Mouse (Mus musculus) stomach, postnatal 0 days (tissue): ENCODE results near the gene Samd13. TPM values are rescaled to one million over a fixed set of nuclear protein-coding genes. Genes with fewer than 3 reads are reported as not detected.

ENCODE experiments used
- ATAC-seq: fragments of 200-750 bp; cut with Nextera tagmentation; 2 replicates; pipeline ENCODE4 v1.8.0; 2017; ENCODE audit not compliant: low FRiP score, low TSS enrichment
- DNase-seq: peaks from one replicate; pipeline ENCODE4 v3.0.0-alpha.2; 2016; ENCODE audit warnings: low spot score
- H3K27ac ChIP-seq: fragments of 300-500 bp; sonication (generic); replicated peaks from 2 replicates; pipeline ENCODE4 v1.5.1; 2014; ENCODE audit warnings: mild to moderate bottlenecking, control low read depth
- H3K27me3 ChIP-seq: fragments of 300-500 bp; sonication (generic); 2 replicates; pipeline ENCODE4 v1.6.1; 2014; ENCODE audit warnings: low read length; ENCODE audit not compliant: control insufficient read depth, insufficient read depth
- H3K36me3 ChIP-seq: fragments of 300-500 bp; sonication (generic); 2 replicates; pipeline ENCODE4 v1.6.1; 2014; ENCODE audit warnings: low read length, mixed read lengths; ENCODE audit not compliant: control insufficient read depth, insufficient read depth
- H3K4me1 ChIP-seq: fragments of 300-500 bp; sonication (generic); replicated peaks from 2 replicates; pipeline ENCODE4 v1.6.1; 2014; ENCODE audit warnings: antibody characterized with exemption; ENCODE audit not compliant: control insufficient read depth, insufficient read depth
- H3K4me2 ChIP-seq: fragments of 300-500 bp; sonication (generic); replicated peaks from 2 replicates; pipeline ENCODE4 v1.6.1; 2014; ENCODE audit warnings: low read depth, mild to moderate bottlenecking, control low read depth, moderate library complexity
- H3K4me3 ChIP-seq: fragments of 300-500 bp; sonication (generic); 2 replicates; pipeline ENCODE4 v1.5.1; 2014; ENCODE audit warnings: low read depth, low read length, control low read depth
- H3K9ac ChIP-seq: fragments of 300-500 bp; sonication (generic); 2 replicates; pipeline ENCODE4 v1.6.1; 2014; ENCODE audit warnings: mild to moderate bottlenecking, low read length, control low read depth, mixed read lengths
- H3K9me3 ChIP-seq: fragments of 300-500 bp; sonication (generic); 2 replicates; pipeline ENCODE4 v1.6.1; 2016; ENCODE audit warnings: low read length; ENCODE audit not compliant: control insufficient read depth
- CTCF ChIP-seq: IDR thresholded peaks from 2 replicates; pipeline ENCODE4 v1.5.1; 2016; ENCODE audit warnings: antibody characterized with exemption, low read depth, mild to moderate bottlenecking, moderate library complexity
- EP300 ChIP-seq: optimal IDR thresholded peaks from 2 replicates; pipeline ENCODE3; 2016; ENCODE audit warnings: antibody characterized with exemption
- WGBS: fragments of 180-500 bp; shearing (Covaris S2); extraction: QIAGEN DNeasy Blood & Tissue Kit; methylation state at CpG from one replicate; pipeline ENCODE4 v1.1.7; 2014; 5-methylcytosine and 5-hydroxymethylcytosine counted together
- polyA plus RNA-seq: library from polyadenylated mRNA; unstranded; fragments of >200 nt; fragmentation: Nextera tagmentation; extraction: Ambion mirVana; gene quantifications from 2 replicates; pipeline ENCODE4 v1.2.1, GENCODE M21; 2015

Samd13 gene
- polyA plus RNA-seq, 1 experiment from 2014 or later = 0.45 TPM

- Histone ChIP-seq H3K36me3 (no peaks in the 10 kb centered on the region), H3K4me2 (no peak overlapping the region), H3K27ac (no peak overlapping the region), H3K4me1 (no peaks in the 10 kb centered on the region), H3K27me3 (no peaks in the 10 kb centered on the region), H3K4me3 (no peak overlapping the region), H3K9me3 (no peaks in the 10 kb centered on the region), H3K9ac (no peak overlapping the region)
- WGBS = 70% methylated on average over 7 of the region's 7 CpGs
- ATAC-seq = no peak
- DNase-seq = no peak
- TF ChIP-seq EP300 = no peak
- no peak for TF ChIP-seq CTCF
Measured at GRCm38 (mm10) chr3:146661907-146662306, 23.5 kb downstream of the Samd13 start.

- TF ChIP-seq EP300 (no peak), CTCF (no peak)
- ATAC-seq = no peak
- 58% methylated on average over 6 of the region's 6 CpGs for WGBS
Measured at GRCm38 (mm10) chr3:146661001-146661400, 24.4 kb downstream of the Samd13 start.

GRCm38 (mm10) chr3:146659321-146659720 is 26.1 kb downstream of the Samd13 start:
- ATAC-seq (no peak), DNase-seq (no peak)
- Histone ChIP-seq H3K27me3 (no peaks in the 10 kb centered on the region), H3K36me3 (no peaks in the 10 kb centered on the region), H3K9me3 (no peaks in the 10 kb centered on the region), H3K4me1 (no peaks in the 10 kb centered on the region), H3K27ac (no peak overlapping the region), H3K4me2 (no peak overlapping the region), H3K4me3 (no peak overlapping the region), H3K9ac (no peak overlapping the region)
- TF ChIP-seq CTCF = no peak
- TF ChIP-seq EP300 = no peak
- WGBS = 81% methylated on average over 5 of the region's 5 CpGs

More at GRCm38 (mm10) chr3:146661001-146661400, 24.4 kb downstream of the Samd13 start:
- no peaks in the 10 kb centered on the region for H3K4me1 ChIP-seq
- H3K27me3 ChIP-seq = no peaks in the 10 kb centered on the region
- no peaks in the 10 kb centered on the region for H3K36me3 ChIP-seq
- no peak overlapping the region for H3K9ac ChIP-seq
- no peak overlapping the region for H3K27ac ChIP-seq
- H3K4me2 ChIP-seq = no peak overlapping the region
- H3K4me3 ChIP-seq = no peak overlapping the region
- no peak for DNase-seq
- no peaks in the 10 kb centered on the region for H3K9me3 ChIP-seq

- Histone ChIP-seq H3K9me3 (no peaks in the 10 kb centered on the region), H3K36me3 (no peaks in the 10 kb centered on the region), H3K4me1 (no peaks in the 10 kb centered on the region), H3K27me3 (no peaks in the 10 kb centered on the region), H3K4me2 (no peak overlapping the region), H3K4me3 (no peak overlapping the region), H3K27ac (no peak overlapping the region), H3K9ac (no peak overlapping the region)
- TF ChIP-seq EP300 (no peak), CTCF (no peak)
- ATAC-seq = no peak
- 93% methylated on average over 1 of the region's 1 CpGs for WGBS
- DNase-seq = no peak
Measured at GRCm38 (mm10) chr3:146658061-146658639, 27.2 kb downstream of the Samd13 start.

GRCm38 (mm10) chr3:146657433-146657832 is 28.0 kb downstream of the Samd13 start:
- Histone ChIP-seq H3K27ac (no peak overlapping the region), H3K4me1 (no peaks in the 10 kb centered on the region), H3K4me2 (no peak overlapping the region), H3K4me3 (no peak overlapping the region), H3K27me3 (no peaks in the 10 kb centered on the region), H3K36me3 (no peaks in the 10 kb centered on the region), H3K9ac (no peak overlapping the region), H3K9me3 (no peaks in the 10 kb centered on the region)
- 79% methylated on average over 5 of the region's 5 CpGs for WGBS
- TF ChIP-seq EP300 (no peak), CTCF (no peak)
- ATAC-seq = 0 out of 2 replicates have a peak, but pooled peaks have one; percentile 26
- DNase-seq = no peak

GRCm38 (mm10) chr3:146655111-146655577 is 30.2 kb downstream of the Samd13 start:
- Histone ChIP-seq H3K27me3 (no peaks in the 10 kb centered on the region), H3K4me3 (no peak overlapping the region), H3K9me3 (no peaks in the 10 kb centered on the region), H3K4me2 (no peak overlapping the region), H3K36me3 (no peaks in the 10 kb centered on the region), H3K4me1 (no peaks in the 10 kb centered on the region), H3K27ac (no peak overlapping the region), H3K9ac (no peak overlapping the region)
- ATAC-seq (no peak), DNase-seq (no peak)
- WGBS = 57% methylated on average over 2 of the region's 2 CpGs
- TF ChIP-seq EP300 (no peak), CTCF (no peak)
